Mouse (Mus musculus): ENCODE results near the gene Gatad1. TPM values are rescaled to one million over a fixed set of nuclear protein-coding genes. Genes with fewer than 3 reads are reported as not detected.

Gene Gatad1
- polyA plus RNA-seq, 1 experiment, result 64.7 TPM

DNA sequence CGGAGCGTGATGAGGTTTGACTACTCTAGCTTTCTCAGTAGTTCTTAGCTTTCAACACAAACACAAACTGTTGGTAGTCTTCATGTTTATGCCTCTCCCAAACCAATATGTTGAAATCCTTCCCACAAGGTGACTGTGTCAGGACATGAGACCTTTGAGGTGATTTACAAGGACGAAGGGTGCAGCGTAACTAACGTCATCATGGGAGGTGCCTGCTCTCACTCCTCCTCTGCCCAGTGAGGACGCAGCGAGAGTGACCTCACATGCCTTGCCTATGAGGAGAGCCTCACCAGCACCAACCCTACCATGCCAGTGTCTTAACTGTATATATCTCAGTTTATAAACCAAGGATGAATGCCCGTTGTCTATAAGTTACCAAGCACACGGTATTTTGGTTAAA, 49.9 kb downstream of the Gatad1 start:
- peaks cover 13% of the 10 kb centered on the region for H3K4me1 ChIP-seq
- H3K9me3 ChIP-seq, result no peaks in the 10 kb centered on the region
- TF ChIP-seq FLI1 (IDR thresholded peaks at IDR 0.05; ENCODE audit: low read length) (no peak), GATA1 (IDR thresholded peaks at IDR 0.05; ENCODE audit: borderline replicate concordance, low read length) (no peak)
- peaks cover 76% of the 10 kb centered on the region for H3K36me3 ChIP-seq (replicated peaks; ENCODE audit: low read length)
- no peak overlapping the region for H3K4me3 ChIP-seq (replicated peaks)
- H3K27me3 ChIP-seq (replicated peaks), result no peaks in the 10 kb centered on the region

DNA sequence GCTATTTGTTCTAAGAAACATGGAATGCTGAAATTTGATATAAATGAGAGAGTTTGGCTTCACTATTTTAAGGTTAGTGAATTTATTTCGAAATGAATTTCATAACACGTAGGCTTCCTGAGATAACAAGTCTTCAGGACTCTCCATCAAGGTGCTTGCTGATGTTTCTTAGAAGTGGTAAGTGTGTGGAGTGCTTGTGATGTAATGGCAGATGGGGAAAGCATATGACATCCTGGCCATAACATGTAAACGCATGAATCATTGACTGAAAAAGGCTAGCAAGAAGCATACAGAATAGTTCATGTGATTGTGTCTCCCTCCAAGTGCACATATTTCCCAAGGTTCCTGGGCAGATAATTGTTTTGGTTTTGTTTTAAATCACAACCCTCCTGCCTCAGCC, 56.2 kb downstream of the Gatad1 start:
- H3K9me3 ChIP-seq, result no peaks in the 10 kb centered on the region
- H3K27me3 ChIP-seq (replicated peaks), result no peaks in the 10 kb centered on the region
- peaks cover 41% of the 10 kb centered on the region for H3K36me3 ChIP-seq (replicated peaks; ENCODE audit: low read length)
- H3K4me1 ChIP-seq, result peaks cover 44% of the 10 kb centered on the region
- TF ChIP-seq GATA1 (IDR thresholded peaks at IDR 0.05; ENCODE audit: borderline replicate concordance, low read length) (no peak), FLI1 (IDR thresholded peaks at IDR 0.05; ENCODE audit: low read length) (no peak)
- no peak overlapping the region for H3K4me3 ChIP-seq (replicated peaks)

DNA sequence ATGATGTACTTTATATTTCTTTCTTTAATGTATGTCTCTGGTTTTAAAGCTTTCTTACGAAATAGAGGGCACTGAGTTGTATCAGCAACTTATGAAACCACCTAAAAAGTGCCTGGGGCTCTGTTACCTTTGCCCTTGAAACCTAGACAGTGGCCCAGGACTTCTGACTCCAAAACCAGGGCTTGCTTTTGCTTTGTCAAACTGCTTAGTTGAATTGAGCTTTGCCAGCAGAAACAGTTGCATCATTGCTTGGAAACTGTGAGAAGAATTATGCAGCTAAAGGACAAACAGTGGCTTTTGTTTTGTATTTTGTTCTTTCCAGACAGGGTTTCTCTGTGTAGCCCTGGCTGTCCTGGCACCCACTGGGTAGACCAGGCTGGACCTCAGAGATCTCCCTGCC, 56.7 kb downstream of the Gatad1 start:
- H3K9me3 ChIP-seq, result no peaks in the 10 kb centered on the region
- H3K27me3 ChIP-seq (replicated peaks), result no peaks in the 10 kb centered on the region
- H3K4me1 ChIP-seq, result peaks cover 47% of the 10 kb centered on the region
- H3K4me3 ChIP-seq (replicated peaks), result no peak overlapping the region
- no peak for TF ChIP-seq FLI1 (IDR thresholded peaks at IDR 0.05; ENCODE audit: low read length)
- no peak for TF ChIP-seq GATA1 (IDR thresholded peaks at IDR 0.05; ENCODE audit: borderline replicate concordance, low read length)
- peaks cover 36% of the 10 kb centered on the region for H3K36me3 ChIP-seq (replicated peaks; ENCODE audit: low read length)

DNA sequence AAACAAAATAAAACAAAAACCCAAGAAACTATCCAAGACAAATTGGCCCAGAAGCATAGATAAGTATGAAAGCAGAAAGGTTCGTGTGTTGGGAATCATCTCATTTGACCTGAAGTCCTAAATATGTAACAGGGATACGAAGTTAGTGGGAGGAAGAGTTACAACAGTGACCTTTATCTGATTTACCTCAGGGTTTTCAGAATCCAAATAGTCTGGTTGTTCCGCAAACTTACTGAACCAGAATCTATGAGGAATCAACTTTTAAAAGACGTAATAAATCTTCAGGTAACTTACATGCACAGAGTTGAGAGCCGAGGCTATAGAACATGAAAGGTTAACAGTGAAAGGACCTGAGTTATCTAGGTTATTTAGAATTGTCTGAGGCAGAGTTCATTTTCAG, 58.2 kb downstream of the Gatad1 start:
- Histone ChIP-seq H3K36me3 (replicated peaks; ENCODE audit: low read length) (peaks cover 23% of the 10 kb centered on the region), H3K27me3 (replicated peaks) (no peaks in the 10 kb centered on the region), H3K4me3 (replicated peaks) (no peak overlapping the region), H3K9me3 (no peaks in the 10 kb centered on the region), H3K4me1 (peaks cover 55% of the 10 kb centered on the region)
- TF ChIP-seq GATA1 (IDR thresholded peaks at IDR 0.05; ENCODE audit: borderline replicate concordance, low read length) (no peak), FLI1 (IDR thresholded peaks at IDR 0.05; ENCODE audit: low read length) (no peak)

DNA sequence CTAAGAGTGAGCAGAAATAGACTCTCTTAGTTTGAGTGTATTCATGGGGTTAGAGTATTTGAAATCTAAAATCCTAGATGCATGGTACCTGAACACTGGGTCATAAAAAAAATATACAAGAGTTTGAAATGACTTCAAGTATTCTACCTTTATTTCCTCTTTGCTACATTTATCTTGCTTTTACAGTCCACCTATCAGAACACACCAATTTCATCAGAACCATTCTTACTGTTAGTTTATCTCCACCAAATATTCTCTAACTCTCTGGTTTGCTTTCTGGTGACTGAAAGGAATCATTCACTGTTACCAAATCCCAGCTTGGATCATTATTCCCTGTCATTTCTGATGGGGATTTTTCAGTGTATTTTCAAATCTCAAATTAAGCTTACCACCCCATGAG, 59.8 kb downstream of the Gatad1 start:
- Histone ChIP-seq H3K4me1 (peaks cover 54% of the 10 kb centered on the region), H3K9me3 (no peaks in the 10 kb centered on the region), H3K4me3 (replicated peaks) (peak overlapping the region; percentile 100), H3K27me3 (replicated peaks) (no peaks in the 10 kb centered on the region), H3K36me3 (replicated peaks; ENCODE audit: low read length) (peaks cover 31% of the 10 kb centered on the region)
- no peak for TF ChIP-seq FLI1 (IDR thresholded peaks at IDR 0.05; ENCODE audit: low read length)
- TF ChIP-seq GATA1 (IDR thresholded peaks at IDR 0.05; ENCODE audit: borderline replicate concordance, low read length), result no peak

DNA sequence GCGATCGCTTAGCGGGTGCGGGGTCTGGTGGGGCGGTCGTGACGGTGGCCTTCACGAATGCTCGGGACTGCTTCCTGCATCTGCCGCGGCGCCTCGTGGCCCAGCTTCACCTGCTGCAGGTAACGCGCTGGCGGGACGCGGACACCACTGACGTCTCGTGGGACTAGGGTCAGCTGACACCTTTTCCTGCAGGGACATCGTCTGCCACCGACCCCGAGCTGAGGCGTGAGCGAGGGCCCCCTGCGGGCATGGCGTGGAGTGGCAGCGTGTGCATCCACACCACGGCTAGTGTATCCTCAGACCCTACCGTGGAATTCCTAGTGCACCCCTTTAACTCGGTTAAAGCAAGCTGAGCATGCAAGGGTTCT, 60.6 kb downstream of the Gatad1 start, which contains the start of gene Rbm48:
Gene Rbm48 (minus strand): TSS at position 187 of the 368 bp plus-strand sequence.
- peak within 1 kb of the TSS; percentile 100 for H3K4me3 ChIP-seq (replicated peaks)
- H3K36me3 ChIP-seq (replicated peaks; ENCODE audit: low read length), result peaks cover 39% of the 10 kb centered on the region
- TF ChIP-seq GATA1 (IDR thresholded peaks at IDR 0.05; ENCODE audit: borderline replicate concordance, low read length), result no peak
- no peak for TF ChIP-seq FLI1 (IDR thresholded peaks at IDR 0.05; ENCODE audit: low read length)
- peaks cover 54% of the 10 kb centered on the region for H3K4me1 ChIP-seq
- H3K27me3 ChIP-seq (replicated peaks), result no peaks in the 10 kb centered on the region
- H3K9me3 ChIP-seq, result no peaks in the 10 kb centered on the region

DNA sequence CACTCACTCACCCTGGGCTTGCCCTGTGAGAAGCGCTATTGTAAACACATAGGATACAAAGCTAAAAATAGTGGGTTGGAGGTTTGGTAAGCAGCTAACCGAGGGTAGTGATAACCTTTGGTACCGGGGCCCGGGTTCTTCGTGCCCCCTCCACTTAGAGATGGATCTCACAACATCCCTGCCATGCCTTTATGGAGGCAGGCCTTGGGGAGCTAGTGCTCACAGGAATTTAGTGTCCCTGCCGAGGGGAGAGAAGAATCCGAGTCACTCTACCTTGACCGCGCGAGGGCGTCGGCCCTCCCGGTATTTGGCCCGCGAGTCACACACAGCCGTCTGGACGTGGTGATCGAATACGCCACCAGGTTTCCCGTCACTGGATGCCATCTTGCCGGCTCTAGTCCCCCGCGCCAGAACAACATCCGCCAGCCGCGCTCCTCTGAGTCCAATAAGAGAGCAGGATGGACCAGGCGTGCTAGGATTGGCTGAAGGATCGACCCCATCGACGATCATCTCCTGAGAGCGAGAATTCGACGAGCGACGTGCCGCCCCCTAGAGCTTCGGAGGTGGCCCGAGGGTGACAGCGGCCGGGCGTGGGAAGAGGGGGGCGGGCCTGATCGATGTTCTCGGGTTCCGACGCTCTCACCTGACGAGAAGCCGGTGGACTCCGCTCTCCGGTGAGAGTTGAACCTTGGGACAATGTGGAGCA, 61.1 kb downstream of the Gatad1 start, which contains the start of gene Pex1:
Gene Pex1 (plus strand): TSS at position 374 of the 706 bp plus-strand sequence.
- peaks cover 53% of the 10 kb centered on the region for H3K4me1 ChIP-seq
- no peaks in the 10 kb centered on the region for H3K27me3 ChIP-seq (replicated peaks)
- peak within 1 kb of the TSS; percentile 100 for H3K4me3 ChIP-seq (replicated peaks)
- no peaks in the 10 kb centered on the region for H3K9me3 ChIP-seq
- no peak for TF ChIP-seq GATA1 (IDR thresholded peaks at IDR 0.05; ENCODE audit: borderline replicate concordance, low read length)
- no peak for TF ChIP-seq FLI1 (IDR thresholded peaks at IDR 0.05; ENCODE audit: low read length)
- H3K36me3 ChIP-seq (replicated peaks; ENCODE audit: low read length), result peaks cover 39% of the 10 kb centered on the region

Other genes starting within 250 kb of the Gatad1 start
- 3.6 and 13.4 TPM in 2 replicates for gene Fam133b, start 113.4 kb downstream of the Gatad1 start, polyA plus RNA-seq (2012; ENCODE audit: insufficient read depth, low replicate concordance)
- 1.0 TPM in 1 of 2 replicates, not detected in the other for gene 1700109H08Rik, start 85.6 kb downstream of the Gatad1 start, polyA plus RNA-seq (2012; ENCODE audit: insufficient read depth, low replicate concordance)
- gene Pex1, start 61.1 kb downstream of the Gatad1 start, polyA plus RNA-seq (2012; ENCODE audit: insufficient read depth, low replicate concordance), result 0.64 TPM in 1 of 2 replicates, not detected in the other
- gene Rbm48, start 60.6 kb downstream of the Gatad1 start, polyA plus RNA-seq (2012; ENCODE audit: insufficient read depth, low replicate concordance), result 2.8 TPM in 2 replicates
- gene Tmbim7, start 6.0 kb downstream of the Gatad1 start, polyA plus RNA-seq (2012; ENCODE audit: insufficient read depth, low replicate concordance), result not detected in 2 replicates
- gene Ankib1, start 145.7 kb upstream of the Gatad1 start, polyA plus RNA-seq (2012; ENCODE audit: insufficient read depth, low replicate concordance), result 6.8 and 7.4 TPM in 2 replicates
- 2.0 TPM in 1 of 2 replicates, not detected in the other for gene Krit1, start 146.0 kb upstream of the Gatad1 start, polyA plus RNA-seq (2012; ENCODE audit: insufficient read depth, low replicate concordance)
- not detected in 2 replicates for gene Lrrd1, start 188.0 kb upstream of the Gatad1 start, polyA plus RNA-seq (2012; ENCODE audit: insufficient read depth, low replicate concordance)
- 0.18 TPM in 1 of 2 replicates, not detected in the other for gene Mterf1a, start 236.7 kb upstream of the Gatad1 start, polyA plus RNA-seq (2012; ENCODE audit: insufficient read depth, low replicate concordance)

Measured in megakaryocyte, embryonic 14.5 days (primary cell).